ENCODE assay signal across 18 mouse cellular contexts in the genomic region with DNA sequence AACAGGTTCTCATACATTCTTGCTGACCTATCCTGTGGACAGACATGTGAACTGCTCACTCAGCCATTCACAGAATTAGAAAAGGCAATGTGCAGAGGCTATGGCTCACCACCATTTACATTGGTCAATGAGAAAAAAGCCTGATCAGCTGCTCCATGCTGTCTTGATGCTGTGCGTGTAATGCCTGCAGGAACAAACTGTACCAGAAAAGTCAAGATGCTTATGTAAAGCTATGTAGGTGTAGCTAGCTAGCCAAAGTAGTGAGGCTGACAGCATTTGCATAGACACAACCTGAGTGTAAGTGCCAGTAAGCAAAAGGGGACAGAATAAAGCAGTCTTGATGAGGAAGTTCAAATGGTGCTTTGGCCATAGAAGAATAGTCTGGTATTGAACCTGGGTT.
"Had no signal": no experiment of that assay in that cellular context is flagged by ENCODE, and none has a peak within 500 bp of the region (broad histone marks: within the 10 kb centered on the region; RNA-seq: fewer than 3 reads in every experiment).

No protein-coding gene starts in this region.

- H3K27ac ChIP-seq: midbrain, embryonic 10.5 days; midbrain, embryonic 12.5 days; neural tube, embryonic 13.5 days; neural tube, embryonic 15.5 days had no signal

- DNase-seq: lung, adult 18-20 months; lung, embryonic 14.5 days; lung, postnatal 10 days; lung, postnatal 4 days; midbrain, embryonic 14.5 days; retina, postnatal 1 day; right cerebral cortex, postnatal 25 days; right cerebral cortex, postnatal 4 days; spleen, adult 18-20 months; thymus, adult 18-20 months; thymus, postnatal 14 days; thymus, postnatal 36 days had no signal

- H3K27me3 ChIP-seq: midbrain, embryonic 12.5 days; neural tube, embryonic 13.5 days; neural tube, embryonic 15.5 days had no signal

- H3K9me3 ChIP-seq: midbrain, embryonic 10.5 days; midbrain, embryonic 12.5 days; neural tube, embryonic 13.5 days; neural tube, embryonic 15.5 days had no signal

- H3K4me3 ChIP-seq: midbrain, embryonic 10.5 days; midbrain, embryonic 12.5 days; myocyte; neural tube, embryonic 13.5 days; neural tube, embryonic 15.5 days had no signal

- H3K4me1 ChIP-seq: midbrain, embryonic 12.5 days; neural tube, embryonic 13.5 days had no signal

- ATAC-seq: midbrain, embryonic 16.5 days had no signal

- H3K36me3 ChIP-seq: midbrain, embryonic 10.5 days; midbrain, embryonic 12.5 days; neural tube, embryonic 13.5 days; neural tube, embryonic 15.5 days had no signal
